Mouse (Mus musculus) testis, adult 2 months (tissue): ENCODE results near the gene Itpr1. TPM values are rescaled to one million over a fixed set of nuclear protein-coding genes. Genes with fewer than 3 reads are reported as not detected.

Source experiments
- H3K27ac ChIP-seq: fragments of 200-500 bp; 2 replicates; pipeline ENCODE4 v1.5.1; 2012; ENCODE audit warnings: low read depth, low read length; ENCODE audit not compliant: control insufficient read depth, insufficient read depth
- H3K27me3 ChIP-seq: fragments of 200-500 bp; 2 replicates; pipeline ENCODE4 v1.6.1; 2012; ENCODE audit warnings: mild to moderate bottlenecking, low read length, moderate library complexity; ENCODE audit not compliant: control insufficient read depth, insufficient read depth
- H3K36me3 ChIP-seq: fragments of 200-500 bp; 2 replicates; pipeline ENCODE4 v1.6.1; 2012; ENCODE audit warnings: mild to moderate bottlenecking, low read length; ENCODE audit not compliant: control insufficient read depth, insufficient read depth
- H3K4me1 ChIP-seq: fragments of 200-500 bp; 2 replicates; pipeline ENCODE4 v1.6.1; 2012; ENCODE audit warnings: low read length; ENCODE audit not compliant: control insufficient read depth, insufficient read depth
- H3K4me3 ChIP-seq: fragments of 200-500 bp; 2 replicates; pipeline ENCODE4 v1.5.1; 2012; ENCODE audit warnings: low read depth, mild to moderate bottlenecking, low read length, moderate library complexity, mixed read lengths; ENCODE audit not compliant: control insufficient read depth
- CTCF ChIP-seq: fragments of 200-500 bp; IDR thresholded peaks from 2 replicates; pipeline ENCODE4 v1.5.1; 2012; ENCODE audit warnings: low read depth, mild to moderate bottlenecking, inconsistent platforms, low read length, moderate library complexity; ENCODE audit not compliant: control insufficient read depth, insufficient read depth, insufficient replicate concordance
- POLR2A ChIP-seq: fragments of 200-500 bp; IDR thresholded peaks from 2 replicates; pipeline ENCODE4 v1.6.1; 2012; ENCODE audit warnings: low read depth, mild to moderate bottlenecking, inconsistent platforms, low read length, moderate library complexity; ENCODE audit not compliant: control insufficient read depth
- polyA plus RNA-seq: library from polyadenylated mRNA; depleted of rRNA; stranded (reverse); fragments of >200 nt; gene quantifications from 2 replicates; pipeline ENCODE4 v1.2.3, GENCODE M21; 2012

The Itpr1 gene
- polyA plus RNA-seq, 1 experiment, result 7.3 TPM

GRCm38 (mm10) chr6:108509320-108509719, 296.4 kb downstream of the Itpr1 start:
- no peaks in the 10 kb centered on the region for H3K4me1 ChIP-seq
- H3K27me3 ChIP-seq, result no peaks in the 10 kb centered on the region
- H3K36me3 ChIP-seq, result no peaks in the 10 kb centered on the region
- no peak overlapping the region for H3K27ac ChIP-seq
- no peak for TF ChIP-seq CTCF
- TF ChIP-seq POLR2A, result no peak
- no peak overlapping the region for H3K4me3 ChIP-seq

GRCm38 (mm10) chr6:108510101-108510500, 297.2 kb downstream of the Itpr1 start:
- Histone ChIP-seq H3K4me1 (no peaks in the 10 kb centered on the region), H3K36me3 (no peaks in the 10 kb centered on the region), H3K27ac (no peak overlapping the region), H3K4me3 (no peak overlapping the region), H3K27me3 (no peaks in the 10 kb centered on the region)
- no peak for TF ChIP-seq CTCF
- no peak for TF ChIP-seq POLR2A

GRCm38 (mm10) chr6:108512097-108512496, 299.2 kb downstream of the Itpr1 start:
- H3K36me3 ChIP-seq, result no peaks in the 10 kb centered on the region
- TF ChIP-seq CTCF, result no peak
- no peak for TF ChIP-seq POLR2A
- H3K27ac ChIP-seq, result no peak overlapping the region
- no peaks in the 10 kb centered on the region for H3K4me1 ChIP-seq
- H3K27me3 ChIP-seq, result no peaks in the 10 kb centered on the region
- no peak overlapping the region for H3K4me3 ChIP-seq

GRCm38 (mm10) chr6:108512994-108513393, 300.1 kb downstream of the Itpr1 start:
- no peaks in the 10 kb centered on the region for H3K36me3 ChIP-seq
- no peaks in the 10 kb centered on the region for H3K27me3 ChIP-seq
- H3K4me1 ChIP-seq, result no peaks in the 10 kb centered on the region
- no peak for TF ChIP-seq POLR2A
- no peak for TF ChIP-seq CTCF
- H3K27ac ChIP-seq, result no peak overlapping the region
- no peak overlapping the region for H3K4me3 ChIP-seq

DNA sequence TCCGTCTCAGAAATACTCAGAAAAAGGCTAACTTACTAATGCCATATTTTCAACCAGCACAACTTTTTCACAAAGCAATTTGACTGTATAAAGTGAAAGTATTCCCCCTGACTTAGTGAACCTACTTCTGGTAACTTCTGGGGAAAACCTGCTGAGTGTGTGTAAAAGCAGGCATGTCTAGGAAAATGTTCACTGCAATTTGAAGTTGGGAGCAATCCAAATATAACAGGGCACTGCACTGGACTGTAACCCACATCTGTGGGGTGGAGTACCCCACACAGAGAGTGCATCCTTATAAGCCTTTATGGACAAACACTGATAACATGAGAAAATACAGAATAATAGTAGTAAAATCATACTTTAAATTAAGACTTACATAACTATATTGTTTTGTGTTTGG, 303.4 kb downstream of the Itpr1 start:
- TF ChIP-seq CTCF (no peak), POLR2A (no peak)

GRCm38 (mm10) chr6:108517241-108517981, 304.5 kb downstream of the Itpr1 start:
- Histone ChIP-seq H3K4me3 (no peak overlapping the region), H3K4me1 (no peaks in the 10 kb centered on the region), H3K36me3 (no peaks in the 10 kb centered on the region), H3K27me3 (no peaks in the 10 kb centered on the region), H3K27ac (no peak overlapping the region)
- TF ChIP-seq CTCF, result no peak
- no peak for TF ChIP-seq POLR2A

More for the DNA sequence above, 303.4 kb downstream of the Itpr1 start:
- Histone ChIP-seq H3K4me1 (no peaks in the 10 kb centered on the region), H3K36me3 (no peaks in the 10 kb centered on the region), H3K4me3 (no peak overlapping the region), H3K27me3 (no peaks in the 10 kb centered on the region), H3K27ac (no peak overlapping the region)

- Histone ChIP-seq H3K36me3 (no peaks in the 10 kb centered on the region), H3K27me3 (no peaks in the 10 kb centered on the region), H3K4me1 (no peaks in the 10 kb centered on the region), H3K4me3 (no peak overlapping the region), H3K27ac (no peak overlapping the region)
- no peak for TF ChIP-seq CTCF
- no peak for TF ChIP-seq POLR2A
Measured at GRCm38 (mm10) chr6:108517986-108518385, 305.1 kb downstream of the Itpr1 start.
